Mouse (Mus musculus): Measurements from ENCODE around the gene Prrc2b.

- no peak for TF ChIP-seq POLR2A (IDR thresholded peaks at IDR 0.05; ENCODE audit: low read depth, low read length)
- TF ChIP-seq CTCF (conservative IDR thresholded peaks at IDR 0.05; ENCODE audit: insufficient read depth, insufficient read length, low read depth, low read length): no peak
These were observed 11.8 kb downstream of the Prrc2b start for GRCm38 (mm10) chr2:32162646-32163045.

All from kidney, adult 2 months (tissue).